Mouse (Mus musculus): Measurements from ENCODE around the gene Tap2.
"Not testable (repeated sequence)": the region's sequence is repeated elsewhere in the genome, so short reads cannot be mapped to it uniquely, and the experiment has no call there.

Gene Tap2

GRCm38 (mm10) chr17:34215176-34215575, 11.8 kb downstream of the Tap2 start:
- no peak for DNase-seq (ENCODE audit: low spot score)

- no peak for DNase-seq (ENCODE audit: low spot score)
Observed at GRCm38 (mm10) chr17:34217216-34217928, 14.0 kb downstream of the Tap2 start.

GRCm38 (mm10) chr17:34217986-34218385, 14.7 kb downstream of the Tap2 start:
- no peak for DNase-seq (ENCODE audit: low spot score)

- no peak for DNase-seq (ENCODE audit: low spot score)
Observed at GRCm38 (mm10) chr17:34218675-34219074, 15.3 kb downstream of the Tap2 start.

GRCm38 (mm10) chr17:34219096-34219495, 15.8 kb downstream of the Tap2 start:
- not testable (repeated sequence) for DNase-seq (ENCODE audit: low spot score)

- not testable (repeated sequence) for DNase-seq (ENCODE audit: low spot score)
Observed at GRCm38 (mm10) chr17:34219801-34220200, 16.5 kb downstream of the Tap2 start.

GRCm38 (mm10) chr17:34220401-34220800, 17.1 kb downstream of the Tap2 start:
- not testable (repeated sequence) for DNase-seq (ENCODE audit: low spot score)

GRCm38 (mm10) chr17:34224816-34225215, 21.5 kb downstream of the Tap2 start:
- DNase-seq (ENCODE audit: low spot score) = no peak

- DNase-seq (ENCODE audit: low spot score) = no peak
Observed at GRCm38 (mm10) chr17:34225426-34225825, 22.1 kb downstream of the Tap2 start.

- DNase-seq (ENCODE audit: low spot score) = not testable (repeated sequence)
Observed at GRCm38 (mm10) chr17:34225911-34226310, 22.6 kb downstream of the Tap2 start.

GRCm38 (mm10) chr17:34230971-34231370, 27.6 kb downstream of the Tap2 start:
- not testable (repeated sequence) for DNase-seq (ENCODE audit: low spot score)

- DNase-seq (ENCODE audit: low spot score) = not testable (repeated sequence)
Observed at GRCm38 (mm10) chr17:34232021-34232420, 28.7 kb downstream of the Tap2 start.

GRCm38 (mm10) chr17:34234926-34235325, 31.6 kb downstream of the Tap2 start:
- DNase-seq (ENCODE audit: low spot score) = no peak

- DNase-seq (ENCODE audit: low spot score) = no peak
Observed at GRCm38 (mm10) chr17:34236691-34237090, 33.4 kb downstream of the Tap2 start.

GRCm38 (mm10) chr17:34237741-34238140, 34.4 kb downstream of the Tap2 start:
- no peak for DNase-seq (ENCODE audit: low spot score)

- DNase-seq (ENCODE audit: low spot score) = no peak
Observed at GRCm38 (mm10) chr17:34238706-34239105, 35.4 kb downstream of the Tap2 start, which contains the start of gene H2-Ob. Gene H2-Ob, plus strand, starts transcription at chr17:34238903.

- no peak for DNase-seq (ENCODE audit: low spot score)
Observed at GRCm38 (mm10) chr17:34239601-34240041, 36.3 kb downstream of the Tap2 start.

- DNase-seq (ENCODE audit: low spot score) = no peak
Observed at GRCm38 (mm10) chr17:34240366-34240765, 37.0 kb downstream of the Tap2 start.

- DNase-seq (ENCODE audit: low spot score) = no peak
Observed at GRCm38 (mm10) chr17:34240916-34241315, 37.6 kb downstream of the Tap2 start.

GRCm38 (mm10) chr17:34244656-34245055, 41.3 kb downstream of the Tap2 start:
- DNase-seq (ENCODE audit: low spot score) = no peak

GRCm38 (mm10) chr17:34247047-34247446, 43.7 kb downstream of the Tap2 start:
- no peak for DNase-seq (ENCODE audit: low spot score)

GRCm38 (mm10) chr17:34248764-34249163, 45.4 kb downstream of the Tap2 start:
- no peak for DNase-seq (ENCODE audit: low spot score)

GRCm38 (mm10) chr17:34249361-34249760, 46.0 kb downstream of the Tap2 start:
- no peak for DNase-seq (ENCODE audit: low spot score)

- no peak for DNase-seq (ENCODE audit: low spot score)
Observed at GRCm38 (mm10) chr17:34249878-34250277, 46.6 kb downstream of the Tap2 start.

Data from yolk sac, embryonic 10.5 days (tissue).